Mouse (Mus musculus): ENCODE data around the gene Hsd17b12.

The Hsd17b12 gene

DNA sequence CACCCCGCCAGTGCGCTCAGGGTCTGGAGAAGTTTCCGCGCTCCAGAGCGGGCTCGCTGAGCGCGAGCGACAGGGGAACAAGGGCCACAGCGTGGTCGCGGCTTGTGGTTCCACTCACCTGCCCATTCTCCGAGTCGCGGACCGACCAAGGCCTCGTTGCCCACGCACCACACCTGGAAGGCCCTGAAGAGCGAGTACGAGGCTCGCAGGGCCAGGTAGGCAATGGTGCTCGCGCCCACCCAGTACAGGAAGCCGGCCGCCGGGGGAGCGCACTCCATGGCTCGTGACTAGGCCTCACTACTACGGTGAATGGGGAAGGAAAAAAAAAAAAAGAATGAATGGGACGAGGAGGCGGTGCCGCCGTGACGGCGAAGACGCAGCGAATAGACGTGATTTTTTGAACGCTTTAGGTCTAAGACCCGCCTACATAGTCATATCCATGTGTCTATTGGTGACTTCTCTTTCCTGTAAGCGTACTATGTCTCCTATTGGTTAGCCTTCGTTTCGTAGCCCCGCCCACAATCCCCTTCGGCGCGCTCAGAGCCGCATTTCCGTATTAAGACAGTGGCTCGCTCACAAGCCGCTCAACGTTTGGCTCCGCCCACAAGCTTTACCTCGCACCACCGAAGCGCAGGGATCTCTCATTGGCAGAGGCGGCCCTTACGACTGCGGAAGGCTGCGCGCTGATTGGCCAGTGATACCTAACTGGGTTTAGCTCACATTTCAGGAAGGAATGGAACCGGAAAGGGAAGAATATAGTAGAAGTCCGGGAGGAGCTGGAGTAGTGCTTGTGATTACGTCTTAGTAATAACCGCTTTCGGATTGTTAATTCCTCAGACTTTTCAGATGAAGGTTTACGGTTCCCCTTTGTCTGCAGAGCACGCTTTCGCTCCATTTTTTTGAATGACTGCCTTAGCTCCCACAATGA is at the start of gene Hsd17b12:
TSS of gene Hsd17b12 (minus strand) at position 373 of the 928 bp plus-strand sequence.
- peak; percentile 98 for DNase-seq

DNA sequence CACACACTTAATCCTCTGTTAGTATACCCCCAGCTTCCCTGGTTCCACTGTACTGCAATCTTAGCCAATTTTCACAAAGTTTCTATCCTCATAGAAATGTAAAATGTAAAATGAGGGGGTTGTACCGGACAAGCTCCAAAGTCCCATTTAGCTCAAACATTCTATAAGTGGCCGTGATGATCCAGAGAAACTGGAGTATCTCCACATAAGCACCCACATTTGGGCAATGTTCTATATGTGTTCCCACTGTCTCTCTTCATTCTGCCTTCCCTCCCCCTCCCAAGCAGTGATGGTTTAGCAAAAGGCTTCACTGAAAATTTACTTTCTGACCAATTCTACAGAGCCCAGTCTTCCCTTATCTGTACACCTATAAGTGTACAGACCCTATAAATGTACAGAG is 27.1 kb upstream of the Hsd17b12 start:
- DNase-seq, result no peak

DNA sequence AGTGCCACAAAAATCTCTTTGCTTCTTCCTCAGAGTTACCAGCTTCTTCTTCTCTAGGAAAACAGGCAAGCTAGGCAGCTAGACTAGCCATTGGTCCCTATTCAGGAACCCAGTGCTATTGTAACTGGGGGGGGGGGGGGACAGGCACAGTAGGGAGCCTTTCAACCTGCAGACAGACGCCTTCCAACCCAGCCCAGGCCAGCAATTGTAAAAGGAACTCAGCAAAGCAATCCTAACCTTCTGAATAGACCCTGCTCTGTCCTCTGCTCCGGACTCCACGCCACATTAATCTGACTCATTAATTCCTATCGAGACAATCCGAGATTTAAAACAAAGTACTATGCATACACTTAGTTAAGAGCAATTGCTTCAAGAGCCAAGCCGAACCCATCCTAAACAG is 26.4 kb upstream of the Hsd17b12 start:
- no peak for DNase-seq

DNA sequence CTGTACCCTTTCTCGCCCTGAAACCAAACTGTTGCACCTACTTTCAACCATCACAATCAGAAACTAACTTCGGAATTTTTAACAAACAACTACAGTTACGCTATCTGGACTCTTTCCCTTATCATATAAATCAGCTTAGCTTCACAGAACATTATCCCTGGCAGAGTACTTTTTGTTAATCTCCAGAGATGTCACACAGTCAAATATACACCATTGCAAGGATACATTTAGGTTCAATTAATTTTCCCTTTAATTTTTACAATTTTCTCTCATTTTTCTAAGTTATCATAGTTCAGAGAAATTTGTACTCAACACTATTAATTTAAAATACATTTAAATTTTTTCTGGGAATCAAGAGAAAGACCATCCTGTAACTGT is 21.3 kb upstream of the Hsd17b12 start:
- no peak for DNase-seq

GRCm38 (mm10) chr2:94178321-94179029 is 20.7 kb upstream of the Hsd17b12 start:
- peak; percentile 85 for DNase-seq

GRCm38 (mm10) chr2:94177294-94177693 is 19.5 kb upstream of the Hsd17b12 start:
- DNase-seq, result no peak

DNA sequence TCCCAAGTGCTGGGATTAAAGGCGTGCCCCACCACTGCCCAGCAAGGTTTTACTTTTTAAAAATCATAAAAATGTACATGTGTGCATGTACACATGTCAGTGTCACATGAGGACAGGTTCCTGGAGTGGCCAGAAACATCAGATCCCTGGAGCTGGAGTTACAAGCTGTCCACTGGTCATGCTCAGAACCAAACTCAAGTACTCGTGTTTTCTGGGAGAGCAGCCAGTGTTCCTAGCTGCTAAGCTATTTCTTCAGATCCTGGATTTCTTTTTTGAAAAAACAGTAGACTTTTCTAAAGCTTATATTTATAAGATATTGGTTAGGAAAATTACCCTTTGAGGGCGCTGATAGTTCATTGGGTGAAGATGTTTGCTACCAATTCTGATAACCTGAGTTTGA is 18.6 kb upstream of the Hsd17b12 start:
- DNase-seq, result no peak

GRCm38 (mm10) chr2:94173549-94173948 is 15.8 kb upstream of the Hsd17b12 start:
- DNase-seq, result no peak

DNA sequence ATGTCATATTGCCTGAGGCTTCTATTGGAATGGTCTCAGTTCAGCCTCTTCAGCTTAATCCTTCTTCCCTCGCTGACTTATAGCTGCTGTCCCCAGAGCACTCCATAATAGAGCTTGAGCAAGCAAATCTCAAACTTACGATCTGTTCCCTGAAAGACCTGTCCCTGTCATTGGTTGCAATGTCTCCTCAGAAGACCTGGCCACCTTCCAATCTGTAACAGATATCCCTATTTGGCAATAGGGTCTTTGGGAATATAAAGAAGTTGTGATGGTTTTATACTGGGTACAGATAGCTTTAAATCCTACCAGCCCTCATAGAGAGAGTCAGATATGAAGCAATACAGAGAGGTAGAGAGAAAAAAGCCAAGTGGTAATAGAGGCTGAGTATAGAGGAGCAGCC is 5.4 kb upstream of the Hsd17b12 start:
- DNase-seq, result no peak

GRCm38 (mm10) chr2:94162141-94162540 is 4.4 kb upstream of the Hsd17b12 start:
- no peak for DNase-seq

- DNase-seq, result no peak
Measured at GRCm38 (mm10) chr2:94158520-94158884, 738 bp upstream of the Hsd17b12 start.

DNA sequence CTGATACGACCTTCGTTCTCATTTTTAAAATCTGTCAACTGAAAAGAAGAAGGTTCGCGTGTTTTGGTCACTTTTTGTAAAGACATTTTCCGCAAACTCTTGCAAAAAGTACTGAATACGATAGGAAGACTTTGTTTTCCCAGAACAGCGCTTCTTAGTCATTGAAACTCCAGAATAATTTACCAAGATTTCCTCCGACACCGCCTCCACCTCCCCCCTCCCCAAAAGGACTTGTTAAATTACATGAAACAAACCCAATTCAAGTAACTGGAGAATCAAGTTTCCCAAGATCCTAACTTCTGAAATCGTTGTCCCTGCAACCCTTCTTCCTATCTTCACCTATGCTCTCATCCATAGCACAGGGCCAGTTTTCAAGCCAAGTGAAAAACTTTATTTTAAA is 713 bp downstream of the Hsd17b12 start:
- no peak for DNase-seq

DNA sequence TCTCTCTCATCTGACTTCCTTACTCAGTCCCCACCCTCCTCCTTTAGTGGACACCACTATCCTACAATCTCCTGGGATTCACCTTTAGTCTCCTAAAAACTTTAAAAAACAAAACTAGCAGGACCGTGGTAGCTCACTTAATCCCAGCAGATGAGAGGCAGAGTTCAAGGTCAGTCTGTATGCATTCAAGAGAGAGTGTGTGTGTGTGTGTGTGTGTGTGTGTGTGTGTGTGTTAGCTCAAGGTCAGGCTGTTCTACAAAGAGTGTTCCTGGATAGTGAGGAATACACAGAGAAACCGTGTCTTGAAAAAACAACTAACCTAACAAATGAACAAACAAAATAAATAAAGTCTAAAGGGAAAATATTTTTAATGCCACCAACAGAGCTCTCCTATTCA is 12.6 kb downstream of the Hsd17b12 start:
- DNase-seq, result no peak

DNA sequence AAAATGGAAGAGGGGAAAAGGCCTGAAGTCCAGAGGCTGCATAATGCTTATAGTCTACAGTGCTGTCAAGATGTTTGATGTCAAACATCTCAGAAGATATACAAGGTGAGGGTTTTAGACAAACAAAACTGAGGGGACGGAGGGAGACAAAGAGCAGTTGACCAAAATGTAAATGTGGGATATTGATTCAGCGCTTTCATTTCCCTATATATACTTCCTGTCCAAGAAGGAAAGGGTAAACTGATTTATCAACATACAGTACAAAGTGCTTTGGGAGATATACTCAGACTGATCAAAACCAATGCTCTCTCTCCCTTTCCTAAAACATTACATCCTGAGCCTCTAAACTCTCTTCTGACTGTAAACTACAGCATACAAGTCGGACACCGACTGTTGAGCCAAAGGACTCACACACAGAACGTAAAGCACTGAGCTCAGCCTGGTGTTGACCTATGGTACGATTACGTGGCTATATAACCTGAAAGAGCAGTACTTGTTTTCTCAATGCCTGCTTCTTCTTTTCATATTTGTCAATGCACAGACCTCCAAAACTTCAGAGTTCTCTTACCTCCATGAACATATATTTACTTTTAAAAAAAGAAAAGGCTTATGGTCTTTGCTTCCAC is 13.1 kb downstream of the Hsd17b12 start:
- DNase-seq, result no peak

- no peak for DNase-seq
Measured at GRCm38 (mm10) chr2:94141293-94141692, 16.5 kb downstream of the Hsd17b12 start.

DNA sequence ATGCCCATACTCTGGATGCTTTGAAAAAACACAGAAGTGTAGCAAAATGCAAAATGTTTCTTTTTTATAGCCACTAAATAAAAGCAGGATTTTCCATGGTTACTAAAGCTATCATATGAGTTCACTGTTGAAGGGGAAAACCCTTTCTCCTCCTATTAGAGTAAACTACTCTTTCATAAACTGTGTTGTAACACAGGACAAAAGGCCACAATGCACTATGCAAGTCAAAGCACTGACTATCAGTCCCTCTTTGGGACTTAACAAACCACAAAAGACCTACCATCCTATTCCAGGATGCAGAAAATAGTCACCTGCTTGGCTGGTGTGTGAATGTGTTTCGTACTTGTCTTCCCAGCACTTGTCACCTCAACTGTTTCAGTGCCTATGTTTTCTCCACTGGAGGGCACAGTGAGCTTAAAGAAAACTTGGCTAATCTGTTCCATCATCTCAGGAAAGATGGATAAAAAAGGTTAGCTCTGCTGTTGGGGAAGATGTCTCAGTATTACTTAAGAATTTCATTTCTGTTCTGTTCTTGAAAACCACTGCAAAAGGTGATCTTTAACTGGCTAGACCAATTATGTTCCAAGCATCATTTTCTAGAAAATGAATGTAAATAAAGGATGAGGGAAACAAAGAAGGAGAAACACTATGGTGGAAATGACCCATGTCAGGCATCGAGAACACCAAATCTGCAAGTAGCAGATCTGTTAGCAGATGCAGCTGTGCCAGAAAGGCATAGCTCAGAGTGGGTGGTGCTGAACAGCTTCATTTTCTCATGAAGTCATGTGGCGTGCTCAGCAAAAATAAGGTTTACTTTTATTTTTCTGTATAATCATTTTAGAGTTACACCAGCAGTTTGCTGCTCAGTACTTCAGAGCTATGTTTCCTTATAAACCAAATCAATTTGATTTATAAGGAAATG is 19.0 kb downstream of the Hsd17b12 start:
- no peak for DNase-seq

DNA sequence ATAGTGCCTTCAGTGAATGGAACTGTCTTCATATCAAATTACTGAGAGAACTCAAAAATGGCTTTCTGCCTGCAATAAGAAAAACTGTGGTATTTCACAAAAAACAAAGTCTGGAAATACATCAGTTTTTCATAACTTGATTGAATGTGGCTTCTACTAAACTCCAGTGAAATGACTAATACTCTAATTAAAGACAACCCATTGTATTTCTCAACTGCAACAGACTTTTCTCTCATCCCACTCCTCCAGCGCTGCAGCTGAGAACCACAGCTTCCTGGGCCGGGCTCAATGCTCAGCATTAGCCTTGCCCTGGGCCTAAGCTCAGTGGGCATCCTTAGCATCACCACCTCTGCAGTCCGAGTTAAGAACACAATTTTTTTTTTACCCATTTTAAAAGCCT is 20.9 kb downstream of the Hsd17b12 start:
- DNase-seq, result no peak

- DNase-seq, result no peak
Measured at GRCm38 (mm10) chr2:94128496-94128895, 29.3 kb downstream of the Hsd17b12 start.

DNA sequence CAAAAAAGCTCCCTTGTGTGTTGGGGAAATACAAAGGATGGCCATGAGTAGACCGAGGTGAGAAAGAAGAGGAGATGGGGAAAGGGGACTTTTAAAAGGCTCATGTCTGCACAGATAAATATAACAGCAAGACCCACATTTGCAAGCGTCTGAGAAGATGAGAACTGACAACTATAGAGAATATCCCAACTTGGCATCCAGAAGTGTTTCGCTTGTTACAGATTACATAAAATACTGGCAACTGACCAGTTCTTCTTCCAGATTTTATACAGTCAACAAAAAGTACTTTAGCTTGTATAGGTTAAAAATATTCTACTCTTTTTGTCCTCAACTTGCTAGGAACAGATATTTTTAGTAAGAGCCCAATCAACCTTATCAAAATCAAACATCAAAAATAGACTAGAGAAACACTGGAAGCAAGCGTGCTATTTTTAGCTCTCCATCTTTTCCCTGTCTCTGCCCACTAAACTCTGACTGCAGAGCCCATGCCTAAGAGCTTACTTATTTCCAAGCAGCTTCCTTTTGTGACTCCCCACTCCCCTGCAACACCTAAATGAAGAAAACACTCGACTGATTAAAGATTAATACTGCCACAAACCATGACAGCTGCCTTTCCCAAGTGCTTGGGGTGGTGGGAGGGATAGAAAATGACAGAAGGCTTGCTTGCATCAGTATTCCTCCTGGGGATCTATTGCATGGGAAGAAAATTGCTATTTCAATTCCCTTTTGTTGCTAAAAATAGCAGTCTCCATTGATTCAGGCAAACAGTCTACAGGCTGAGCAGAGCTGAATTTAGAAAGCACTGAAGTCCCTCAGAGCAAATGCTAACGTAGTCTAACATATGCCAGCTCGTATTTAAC is 35.4 kb downstream of the Hsd17b12 start:
- DNase-seq, result no peak

DNA sequence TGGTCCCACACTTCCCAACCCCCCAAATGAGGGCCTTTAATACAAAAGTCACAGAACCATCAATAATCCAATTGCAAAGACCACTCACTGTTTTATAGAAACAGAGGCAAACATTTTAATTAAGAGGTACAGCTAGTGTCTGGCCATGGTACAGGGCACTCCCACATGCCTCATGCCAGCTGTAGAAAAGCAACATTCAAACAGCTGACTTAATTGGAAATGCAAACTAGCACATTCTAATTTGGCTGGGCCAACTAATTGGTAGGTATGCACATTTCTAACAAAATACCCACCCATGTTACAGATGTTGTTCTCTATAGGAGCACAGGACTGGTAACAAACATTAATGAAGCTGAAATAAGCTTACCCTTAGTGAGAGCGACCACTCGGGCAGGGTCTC is 54.0 kb downstream of the Hsd17b12 start:
- no peak for DNase-seq

DNA sequence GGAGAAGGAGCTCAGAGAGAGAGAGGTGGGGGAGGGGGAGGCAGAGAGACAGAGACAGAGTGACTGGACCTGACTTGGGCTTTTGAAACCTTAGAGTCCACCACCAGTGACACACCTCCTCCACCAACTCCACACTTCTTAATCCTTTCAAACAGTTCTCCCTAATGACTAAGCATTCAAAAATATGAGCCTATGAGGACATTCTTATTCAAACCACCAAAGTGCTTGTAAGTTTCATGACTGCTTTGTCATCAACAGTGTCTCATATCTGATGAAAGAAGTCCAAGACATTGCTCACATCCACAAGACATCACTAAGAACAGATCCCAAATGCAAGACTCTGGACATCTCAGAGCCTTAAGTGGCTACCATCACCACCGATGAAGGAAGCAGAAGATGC is 67.9 kb downstream of the Hsd17b12 start:
- no peak for DNase-seq

DNA sequence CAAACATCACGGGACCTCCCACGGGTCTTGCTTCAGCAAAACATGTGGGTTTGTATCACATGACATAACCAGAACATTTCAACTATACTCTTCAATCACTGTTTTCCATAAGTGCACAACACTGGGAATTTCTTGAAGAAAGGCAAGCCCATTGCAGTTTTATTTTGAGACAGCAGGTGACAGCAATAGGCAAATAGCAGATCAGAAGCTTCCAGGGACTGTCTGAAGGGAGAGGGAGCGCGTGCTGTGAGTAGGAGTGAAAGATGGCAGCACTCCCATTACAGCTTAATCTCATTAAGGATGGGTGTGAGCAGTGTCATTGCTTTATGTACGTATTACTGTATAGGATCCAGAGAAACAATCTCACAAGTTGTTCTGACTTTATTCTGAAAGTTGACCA is 88.3 kb downstream of the Hsd17b12 start:
- DNase-seq, result no peak
